Mouse (Mus musculus): ENCODE data around the gene Rasip1. TPM values are rescaled to one million over a fixed set of nuclear protein-coding genes. Genes with fewer than 3 reads are reported as not detected.
A peak's percentile ranks its signal among the peaks of the same experiment; 100 is the strongest.

The Rasip1 gene
- total RNA-seq, 2 experiments from 2014 or later = 6.1 to 8.0 TPM

DNA sequence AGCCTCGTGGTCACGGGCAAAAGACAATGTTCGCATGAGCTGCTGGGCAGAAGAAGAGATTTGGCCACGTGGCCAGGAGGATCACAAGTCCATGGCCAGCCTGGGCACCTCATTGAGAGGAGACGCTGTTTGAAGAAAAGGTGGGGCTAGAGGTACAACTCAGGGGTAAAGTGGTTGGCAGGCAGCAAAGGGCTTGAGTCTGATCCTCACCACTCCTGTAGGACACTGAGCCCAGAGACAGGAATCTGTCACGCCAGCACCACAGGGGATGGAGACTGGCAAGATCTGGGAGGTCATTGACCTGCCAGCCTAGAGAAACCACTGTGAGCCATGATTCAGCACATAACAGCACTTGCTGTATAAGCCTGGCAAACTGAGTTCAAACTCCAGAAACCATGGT is 29.8 kb upstream of the Rasip1 start:
- no peak for TF ChIP-seq CTCF (IDR thresholded peaks at IDR 0.05)
- H3K4me3 ChIP-seq = no peak overlapping the region
- intact Hi-C loops (cut with DNase I) = loop anchor here (1.0 to 5.0 kb wide), 2 partner anchors 13 to 340 kb away; no protein-coding TSS in a partner anchor
- H3K27ac ChIP-seq = no peak overlapping the region
- DNase-seq (ENCODE audit: extremely low spot score in 1 of 2, low spot score in 2 of 2) = no peak

DNA sequence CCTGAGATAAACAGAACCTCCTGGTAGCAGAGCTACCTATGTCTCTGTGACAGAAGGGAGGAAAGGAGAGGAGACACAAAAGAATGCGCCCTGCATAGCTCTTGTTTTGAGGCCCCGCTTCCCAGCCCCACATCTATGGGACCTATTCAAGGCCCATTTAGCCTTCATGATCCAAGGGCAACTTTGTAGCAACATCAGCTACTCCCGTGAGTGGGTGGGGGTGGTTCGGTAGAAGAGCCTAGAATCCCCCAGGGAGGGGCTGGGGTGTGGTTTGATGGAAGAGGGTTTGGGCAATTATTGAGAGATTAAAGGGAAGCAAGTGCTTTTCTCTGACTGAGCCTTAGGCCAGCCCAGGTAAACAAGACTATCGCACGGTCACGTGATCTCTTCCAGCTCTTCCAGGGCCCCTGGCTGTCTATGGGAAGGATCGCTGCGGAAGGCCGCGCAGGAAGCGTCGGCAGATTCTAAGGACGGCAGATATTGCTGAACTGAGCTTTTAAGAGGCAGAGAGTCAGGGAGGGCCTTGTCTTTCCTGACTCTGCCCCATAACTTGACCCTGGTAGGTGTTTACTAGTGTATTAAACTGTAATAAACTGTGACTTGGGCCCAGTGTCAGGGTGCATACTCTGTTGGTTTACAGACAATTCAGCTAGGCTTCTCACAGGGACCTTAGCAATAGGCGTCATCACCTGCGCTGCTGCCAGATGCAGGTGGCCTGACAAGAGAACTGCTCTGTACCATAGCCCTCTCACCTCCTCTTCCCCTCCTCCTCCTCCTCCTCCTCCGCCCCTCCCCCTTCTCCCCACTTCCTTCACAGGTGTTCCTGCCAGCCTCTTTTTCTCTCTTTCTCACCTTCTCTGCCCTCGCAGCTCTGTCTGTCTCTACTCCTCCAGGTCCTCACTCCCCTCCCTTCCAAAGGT is 28.1 kb upstream of the Rasip1 start:
- TF ChIP-seq CTCF (IDR thresholded peaks at IDR 0.05) = no peak
- no peak overlapping the region for H3K27ac ChIP-seq
- no peak overlapping the region for H3K4me3 ChIP-seq
- no peak for DNase-seq (ENCODE audit: extremely low spot score in 1 of 2, low spot score in 2 of 2)
- intact Hi-C loops (cut with DNase I) = loop anchor here (5.0 kb wide), 1 partner anchor 338 kb away; no protein-coding TSS in a partner anchor

DNA sequence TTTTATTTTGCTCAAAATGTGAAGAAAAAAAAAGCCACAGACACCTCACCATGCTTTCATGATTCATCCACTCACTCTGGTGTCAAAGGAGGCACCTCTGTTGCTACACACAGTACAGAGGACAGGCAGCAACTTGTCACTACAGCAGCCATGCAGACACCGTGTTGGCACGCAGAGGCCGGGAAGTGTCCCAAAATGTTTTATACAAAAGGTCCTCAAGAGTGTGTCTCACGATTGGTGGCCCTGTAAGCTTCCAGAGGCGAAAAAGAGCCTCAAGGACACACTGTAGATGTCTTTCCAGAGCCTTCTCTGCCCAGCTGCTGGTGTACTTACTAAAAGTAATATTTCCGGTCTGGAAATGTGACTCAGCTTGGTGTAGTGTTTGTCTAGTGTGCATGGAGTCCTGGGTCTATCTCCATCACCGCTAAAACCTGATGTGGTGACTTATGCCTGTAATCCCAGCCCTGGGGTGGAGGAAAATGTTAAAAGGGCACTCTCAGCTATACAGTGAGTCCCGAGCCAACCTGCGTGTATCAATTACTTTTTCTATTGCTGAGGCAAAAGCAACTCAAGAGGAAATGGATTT is 21.5 kb upstream of the Rasip1 start:
- no peak for TF ChIP-seq CTCF (IDR thresholded peaks at IDR 0.05)
- intact Hi-C loops (cut with DNase I) = no loop called here
- Histone ChIP-seq H3K27ac (no peak overlapping the region), H3K4me3 (no peak overlapping the region)
- DNase-seq (ENCODE audit: extremely low spot score in 1 of 2, low spot score in 2 of 2) = no peak

DNA sequence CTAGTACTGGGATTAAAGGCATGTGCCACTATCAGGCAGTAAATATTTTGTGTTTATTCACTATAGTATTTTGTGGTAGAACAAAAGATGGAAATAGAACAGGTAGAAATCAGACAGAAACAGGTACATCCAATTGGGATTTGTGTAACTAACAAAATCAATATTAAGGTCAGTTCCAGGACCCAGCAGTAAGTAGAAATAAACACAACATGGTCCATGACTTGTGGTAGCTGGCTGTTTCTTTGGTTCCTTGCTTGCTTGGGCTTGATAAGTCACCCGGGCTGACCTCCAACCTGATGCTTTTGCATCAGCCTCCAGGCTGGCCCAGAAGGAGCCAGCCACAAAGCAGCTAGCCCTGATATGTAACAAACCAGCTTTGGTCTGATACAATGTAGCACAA is 17.8 kb upstream of the Rasip1 start:
- DNase-seq (ENCODE audit: extremely low spot score in 1 of 2, low spot score in 2 of 2) = no peak
- intact Hi-C loops (cut with DNase I) = no loop called here
- no peak for TF ChIP-seq CTCF (IDR thresholded peaks at IDR 0.05)
- no peak overlapping the region for H3K27ac ChIP-seq
- no peak overlapping the region for H3K4me3 ChIP-seq

DNA sequence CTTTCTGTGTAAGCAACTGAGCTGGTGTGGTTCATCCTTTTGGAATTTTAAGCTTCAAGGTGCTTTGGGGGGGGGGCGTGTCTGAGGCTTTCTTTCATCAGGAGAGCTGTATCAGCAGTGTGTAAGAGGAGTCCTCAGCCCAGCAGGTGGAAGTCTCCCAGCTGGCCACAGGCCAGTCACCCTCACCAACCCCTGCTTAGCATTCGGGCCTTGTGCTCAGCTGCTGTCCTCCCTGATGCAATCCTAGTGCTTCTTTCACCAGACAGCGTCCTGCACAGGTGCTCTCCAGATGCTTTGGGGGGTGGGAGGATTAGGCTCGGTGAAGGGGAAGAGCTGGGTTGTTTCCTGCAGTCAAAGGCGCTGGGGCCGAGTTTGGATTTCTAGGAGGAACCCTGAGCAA is 11.0 kb upstream of the Rasip1 start:
- no peak overlapping the region for H3K4me3 ChIP-seq
- no peak for TF ChIP-seq CTCF (IDR thresholded peaks at IDR 0.05)
- no peak for DNase-seq (ENCODE audit: extremely low spot score in 1 of 2, low spot score in 2 of 2)
- intact Hi-C loops (cut with DNase I) = loop anchor here (5.0 kb wide), 1 partner anchor 41 kb away; no protein-coding TSS in a partner anchor
- no peak overlapping the region for H3K27ac ChIP-seq

DNA sequence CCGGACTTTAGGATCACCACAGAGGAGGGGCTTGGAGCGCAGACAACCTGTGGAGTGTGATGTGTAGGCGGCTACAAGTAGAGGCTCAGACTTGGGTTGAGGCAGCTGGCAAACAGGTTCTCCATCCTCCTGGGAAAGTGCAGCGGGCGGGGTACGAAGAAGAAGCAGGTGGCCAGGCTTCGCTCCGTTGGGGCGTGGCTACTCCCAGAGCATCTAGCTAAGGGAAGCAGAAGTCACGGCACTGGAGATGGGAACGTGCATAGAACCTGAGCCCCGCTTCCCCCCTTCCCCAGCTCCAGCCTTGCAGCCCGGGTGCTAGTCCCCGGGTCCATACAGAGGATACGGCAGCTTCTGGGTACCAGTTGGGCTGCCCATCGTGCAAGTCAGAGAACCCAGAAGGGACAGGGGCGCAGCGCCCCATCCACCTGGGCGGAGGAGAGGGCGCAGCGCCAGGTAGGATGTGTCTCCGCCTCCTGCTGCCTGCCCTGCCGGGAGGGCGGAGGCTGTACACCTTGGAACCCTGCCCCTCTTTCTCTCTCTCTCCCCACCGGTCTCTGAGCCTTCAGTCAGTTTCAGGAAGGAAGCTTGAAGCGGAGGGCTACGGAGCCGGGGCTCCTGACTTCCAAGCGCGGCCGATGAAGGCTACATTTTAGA is 10.1 kb upstream of the Rasip1 start, which contains the start of gene Fut1:
Fut1 (plus strand) TSS at position 248 of the 654 bp plus-strand sequence.
- peak in 1 of 2 experiments; percentile 25 for DNase-seq (ENCODE audit: extremely low spot score in 1 of 2, low spot score in 2 of 2)
- TF ChIP-seq CTCF (IDR thresholded peaks at IDR 0.05) = no peak
- intact Hi-C loops (cut with DNase I) = loop anchor here (5.0 kb wide), 1 partner anchor 40 kb away; no protein-coding TSS in a partner anchor
- peak within 1 kb of the TSS; percentile 14; the same call in 1 of the 2 replicates for H3K4me3 ChIP-seq
- no peak within 1 kb of the TSS for H3K27ac ChIP-seq

DNA sequence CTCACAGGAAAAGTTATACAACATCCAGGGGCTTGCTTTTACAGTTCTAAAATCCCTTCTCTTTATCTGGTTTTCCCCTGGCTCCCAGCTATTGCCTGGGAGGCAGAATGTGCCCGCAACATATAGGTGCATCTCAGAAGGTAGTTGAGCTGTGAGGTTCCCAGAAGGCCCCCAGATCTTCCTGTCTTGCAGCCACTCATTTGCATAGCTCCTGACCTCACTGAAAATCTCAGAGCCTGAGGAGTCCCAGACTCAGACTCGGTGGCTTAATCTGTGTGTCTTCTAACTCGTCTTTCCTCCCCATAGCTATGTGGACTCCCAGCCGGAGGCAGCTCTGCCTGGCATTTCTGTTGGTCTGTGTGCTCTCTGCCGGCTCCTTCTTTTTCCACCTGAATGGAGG is 9.0 kb upstream of the Rasip1 start:
- no peak overlapping the region for H3K27ac ChIP-seq
- H3K4me3 ChIP-seq = no peak overlapping the region
- intact Hi-C loops (cut with DNase I) = loop anchor here (5.0 kb wide), 1 partner anchor 39 kb away; no protein-coding TSS in a partner anchor
- no peak for TF ChIP-seq CTCF (IDR thresholded peaks at IDR 0.05)
- no peak for DNase-seq (ENCODE audit: extremely low spot score in 1 of 2, low spot score in 2 of 2)

DNA sequence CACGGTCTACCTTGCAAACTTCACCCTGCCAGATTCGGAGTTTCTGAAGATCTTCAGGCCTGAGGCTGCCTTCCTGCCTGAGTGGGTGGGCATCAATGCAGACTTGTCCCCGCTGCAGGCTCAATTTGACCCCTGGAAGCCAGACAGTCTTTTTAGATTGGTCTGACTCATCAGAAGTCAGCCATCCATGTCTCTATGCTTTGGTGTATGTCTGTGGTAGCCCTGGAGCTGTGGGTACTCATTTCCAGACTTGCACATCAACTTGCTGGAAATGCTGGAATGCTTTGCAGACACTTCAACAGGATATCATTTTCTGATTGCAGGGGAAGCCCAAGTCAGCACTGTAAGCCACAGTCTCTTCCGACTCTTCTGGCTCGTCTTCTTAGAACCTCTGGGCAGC is 7.7 kb upstream of the Rasip1 start:
- no peak overlapping the region for H3K4me3 ChIP-seq
- DNase-seq (ENCODE audit: extremely low spot score in 1 of 2, low spot score in 2 of 2) = no peak
- H3K27ac ChIP-seq = no peak overlapping the region
- intact Hi-C loops (cut with DNase I) = loop anchor here (5.0 kb wide), 1 partner anchor 38 kb away; no protein-coding TSS in a partner anchor
- TF ChIP-seq CTCF (IDR thresholded peaks at IDR 0.05) = no peak

DNA sequence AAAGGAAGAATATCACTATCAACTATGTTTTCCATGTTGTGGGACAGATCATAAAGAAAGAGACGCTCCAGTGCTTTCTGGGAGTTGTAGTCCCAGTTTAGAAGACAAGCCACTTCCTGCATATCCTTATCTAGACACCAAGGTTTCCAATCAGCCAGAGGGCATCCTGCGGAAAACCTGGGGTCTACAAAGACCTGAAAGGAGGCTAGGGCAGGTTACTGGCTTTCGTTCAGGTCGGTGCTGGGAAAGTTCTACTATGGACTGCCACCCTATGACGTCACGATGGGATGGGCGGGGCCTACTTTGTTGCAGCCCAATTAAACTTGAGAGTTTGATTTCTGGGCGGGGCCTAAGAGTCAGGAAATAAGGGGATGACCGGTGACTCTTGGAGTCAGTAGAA is 5.8 kb upstream of the Rasip1 start, which contains the start of gene Izumo1:
Izumo1 (plus strand) TSS at position 369 of the 400 bp plus-strand sequence.
- Histone ChIP-seq H3K27ac (no peak within 1 kb of the TSS), H3K4me3 (no peak within 1 kb of the TSS)
- TF ChIP-seq CTCF (IDR thresholded peaks at IDR 0.05) = no peak
- no peak for DNase-seq (ENCODE audit: extremely low spot score in 1 of 2, low spot score in 2 of 2)
- intact Hi-C loops (cut with DNase I) = no loop called here

DNA sequence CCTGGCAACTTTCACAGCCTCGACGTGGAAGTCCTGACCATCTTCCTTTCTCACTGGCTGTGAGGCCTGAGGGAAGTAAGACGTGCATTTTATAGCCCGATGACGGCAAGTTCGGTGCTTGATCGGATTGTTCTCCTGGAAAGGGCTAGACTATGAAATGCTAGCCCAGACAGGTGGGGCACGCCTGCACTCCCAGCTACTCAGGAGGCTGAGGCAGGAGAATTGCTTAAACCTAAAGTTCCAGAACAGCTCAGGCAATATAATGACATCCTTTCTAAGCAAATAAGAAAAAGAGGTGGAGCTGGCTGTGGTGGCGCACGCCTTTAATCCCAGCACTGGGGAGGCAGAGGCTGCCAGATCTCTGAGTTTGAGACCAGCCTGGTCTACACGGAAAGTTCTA is 3.8 kb upstream of the Rasip1 start:
- intact Hi-C loops (cut with DNase I) = no loop called here
- Histone ChIP-seq H3K4me3 (no peak overlapping the region), H3K27ac (no peak overlapping the region)
- TF ChIP-seq CTCF (IDR thresholded peaks at IDR 0.05) = no peak
- DNase-seq (ENCODE audit: extremely low spot score in 1 of 2, low spot score in 2 of 2) = no peak

DNA sequence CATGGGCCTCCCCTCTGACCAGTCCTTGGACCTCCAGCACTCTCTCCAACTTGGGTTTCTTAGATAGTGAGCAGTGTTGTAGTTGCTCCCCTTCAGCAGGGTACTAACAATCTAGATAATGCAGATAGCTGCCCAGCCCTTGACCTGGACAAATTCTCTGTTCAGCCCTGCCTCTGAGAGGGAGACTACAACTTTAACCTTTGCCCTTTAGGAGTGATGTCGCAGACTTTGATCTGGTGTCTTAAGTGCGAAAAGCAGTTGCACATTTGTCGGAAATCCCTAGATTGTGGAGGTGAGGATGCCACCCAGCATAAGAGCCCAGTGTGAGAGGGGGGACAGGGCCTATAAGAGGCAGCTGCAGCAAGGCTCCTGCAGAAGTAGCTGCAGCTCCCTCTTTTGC is 2.6 kb upstream of the Rasip1 start:
- H3K4me3 ChIP-seq = no peak overlapping the region
- no peak for TF ChIP-seq CTCF (IDR thresholded peaks at IDR 0.05)
- H3K27ac ChIP-seq = no peak overlapping the region
- DNase-seq (ENCODE audit: extremely low spot score in 1 of 2, low spot score in 2 of 2) = no peak
- intact Hi-C loops (cut with DNase I) = no loop called here

DNA sequence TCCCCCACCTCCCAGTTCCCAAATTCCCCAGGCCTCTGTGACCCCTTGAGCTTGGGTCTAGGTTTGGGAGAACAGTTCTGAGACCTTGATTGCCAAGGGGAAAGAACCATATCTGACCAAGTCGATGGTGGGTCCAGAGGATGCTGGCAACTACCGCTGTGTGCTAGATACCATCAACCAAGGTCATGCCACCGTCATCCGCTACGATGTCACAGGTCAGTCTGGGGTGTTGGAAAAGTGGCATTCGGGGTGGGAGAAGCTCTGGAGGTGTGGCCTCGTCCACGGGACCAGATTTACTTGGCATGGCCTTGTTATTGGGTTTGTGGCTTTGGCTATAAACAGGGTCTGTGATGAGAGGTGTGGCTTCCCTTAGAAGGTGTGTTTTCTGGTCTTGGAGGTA is 1.8 kb upstream of the Rasip1 start:
- TF ChIP-seq CTCF (IDR thresholded peaks at IDR 0.05) = no peak
- no peak overlapping the region for H3K27ac ChIP-seq
- H3K4me3 ChIP-seq = no peak overlapping the region
- DNase-seq (ENCODE audit: extremely low spot score in 1 of 2, low spot score in 2 of 2) = no peak
- intact Hi-C loops (cut with DNase I) = no loop called here
